Mouse (Mus musculus): Measurements from ENCODE around the gene Cdk5r2.

DNA sequence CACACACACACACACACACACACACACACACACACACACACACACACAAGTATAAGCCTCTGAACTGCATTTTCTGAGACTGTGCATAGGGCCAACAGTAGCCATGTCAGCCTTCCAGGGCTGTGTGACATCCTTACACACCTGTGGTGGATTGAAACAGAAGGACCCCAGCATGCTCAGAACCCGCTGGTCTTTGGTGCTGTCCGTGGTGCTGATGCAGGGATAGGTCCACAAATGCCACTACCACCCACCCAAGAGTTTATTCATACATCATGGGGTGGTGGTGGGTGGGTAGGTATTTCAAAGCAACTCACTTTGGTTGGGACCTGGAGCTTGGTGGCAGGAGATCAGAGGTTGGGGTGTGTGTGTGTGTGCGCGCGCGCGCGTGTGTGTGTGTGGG lies 36.8 kb downstream of the Cdk5r2 start:
- TF ChIP-seq CTCF (IDR thresholded peaks at IDR 0.05; ENCODE audit: low read depth) (no peak), EP300 (optimal IDR thresholded peaks at IDR 0.05) (no peak)
